Comparison of ENCODE assay signal across 21 mouse cellular contexts in genomic region chr11:76381201-76381885, GRCm38 (mm10). TPM values are rescaled to one million over a fixed set of nuclear protein-coding genes. Genes with fewer than 3 reads are reported as not detected.
DNase-seq lines count a peak whose midpoint lies in the region; ATAC-seq lines count a peak whose summit lies in the region.
"Had no signal": no experiment of that assay in that cellular context is flagged by ENCODE, and none has a peak within 500 bp of the region (broad histone marks: within the 10 kb centered on the region; RNA-seq: fewer than 3 reads in every experiment).

No protein-coding gene starts in this region.

- H3K36me3 ChIP-seq in kidney, embryonic 16.5 days (ENCODE audit: insufficient read depth, low read length): no peaks in the 10 kb centered on the region
- H3K36me3 ChIP-seq: forebrain, embryonic 15.5 days; intestine, embryonic 15.5 days had no signal

- ATAC-seq in kidney, embryonic 16.5 days (ENCODE audit: low FRiP score, low TSS enrichment): no peak
- ATAC-seq: activated CD4-positive, CD25-positive, alpha-beta regulatory T cell, adult 4 months; forebrain, embryonic 15.5 days; liver, postnatal 0 days had no signal

- DNase-seq in gastrocnemius, adult 18-20 months (ENCODE audit: low spot score): peak; percentile 72
- no peak for DNase-seq in gastrocnemius, postnatal 4 days (ENCODE audit: low spot score in 2 of 2)
- no peak for DNase-seq in kidney, adult 11 months
- peak; percentile 71 for DNase-seq in ZHBTc4 (ENCODE audit: low read depth, low spot score)
- DNase-seq in skeletal muscle tissue, adult 2 months (ENCODE audit: low read depth, low spot score): peak; percentile 73
- DNase-seq in layer of hippocampus, adult 8-10 months (ENCODE audit: low spot score in 2 of 2): no peak
- DNase-seq: adrenal gland, postnatal 10 days; B cell, adult 2 months; cerebellum, adult 18-20 months; heart, postnatal 14 days; liver, postnatal 0 days; lung, postnatal 14 days; midbrain, embryonic 14.5 days; spleen, adult 18-20 months had no signal

- H3K4me2 ChIP-seq in kidney, embryonic 16.5 days (replicated peaks; ENCODE audit: low read depth, low read length): no peak overlapping the region
- H3K4me2 ChIP-seq: forebrain, embryonic 15.5 days; hindbrain, embryonic 14.5 days; intestine, embryonic 15.5 days had no signal

- H3K27me3 ChIP-seq in kidney, embryonic 16.5 days (ENCODE audit: insufficient read depth, low read length): no peaks in the 10 kb centered on the region
- H3K27me3 ChIP-seq: forebrain, embryonic 15.5 days; intestine, embryonic 15.5 days had no signal

- 0 out of 2 replicates have a peak overlapping the region, but pooled peaks have one; percentile 25 for H3K27ac ChIP-seq in kidney, embryonic 16.5 days (ENCODE audit: low read length)
- H3K27ac ChIP-seq: forebrain, embryonic 15.5 days; hindbrain, embryonic 14.5 days had no signal

- WGBS in kidney, embryonic 16.5 days: 51% methylated on average over 15 of the region's 15 CpGs

- peaks cover 46% of the 10 kb centered on the region for H3K4me1 ChIP-seq in kidney, embryonic 16.5 days (ENCODE audit: insufficient read depth, low read length)

- H3K9ac ChIP-seq in kidney, embryonic 16.5 days (replicated peaks; ENCODE audit: low read length): no peak overlapping the region
- H3K9ac ChIP-seq: forebrain, embryonic 15.5 days; hindbrain, embryonic 14.5 days; intestine, embryonic 15.5 days; liver, postnatal 0 days had no signal

- no peaks in the 10 kb centered on the region for H3K9me3 ChIP-seq in kidney, embryonic 16.5 days (ENCODE audit: low read length)
- H3K9me3 ChIP-seq: embryonic facial prominence, embryonic 10.5 days; forebrain, embryonic 15.5 days; intestine, embryonic 15.5 days had no signal

- H3K4me3 ChIP-seq in kidney, embryonic 16.5 days (ENCODE audit: low read length): no peak overlapping the region
- H3K4me3 ChIP-seq: embryonic facial prominence, embryonic 10.5 days; forebrain, embryonic 15.5 days; intestine, embryonic 15.5 days; myocyte had no signal

RNA-seq across cellular contexts. Expression of gene Nxn, which starts 17.6 kb away (rescaled TPM):
- total RNA-seq in gastrocnemius, adult 18-20 months (2021): 10 to 100 TPM; 37.4 to 48.7 TPM
- total RNA-seq in gastrocnemius, postnatal 4 days (2021): 10 to 100 TPM; 59.8 to 60.9 TPM
- polyA plus RNA-seq in kidney, embryonic 16.5 days (2015; fragmentation: Nextera tagmentation; extraction: Ambion mirVana): 26.9 and 29.5 TPM in 2 replicates
- 10 to 100 TPM in 3 of 4 experiments, 1 to 10 TPM in 1; 9.2 to 12.2 (median 10.6) TPM for total RNA-seq in layer of hippocampus, adult 8-10 months (2022)

RNA-seq across cellular contexts. Expression of gene Timm22, which starts 25.4 kb away (rescaled TPM):
- 10 to 100 TPM; 32.5 to 41.9 TPM for total RNA-seq in gastrocnemius, adult 18-20 months (2021)
- 10 to 100 TPM; 48.7 TPM for total RNA-seq in gastrocnemius, postnatal 4 days (2021)
- 106 and 112 TPM in 2 replicates for polyA plus RNA-seq in kidney, embryonic 16.5 days (2015; fragmentation: Nextera tagmentation; extraction: Ambion mirVana)
- total RNA-seq in layer of hippocampus, adult 8-10 months (2022): 10 to 100 TPM; 24.5 to 33.1 (median 31.1) TPM

Comparison
In these comparisons a context has a peak if more than half of its experiments do, and no peak if none do; other contexts are left out.
1. DNase-seq: peak in gastrocnemius, adult 18-20 months (single experiment), ZHBTc4 (single experiment) and skeletal muscle tissue, adult 2 months (single experiment); none in gastrocnemius, postnatal 4 days (0 of 2), kidney, adult 11 months (single experiment) and layer of hippocampus, adult 8-10 months (0 of 2).